Mouse (Mus musculus) cerebellum, adult 11 months (tissue): ENCODE results near the gene B4galnt3.
"Not testable (repeated sequence)": the region's sequence is repeated elsewhere in the genome, so short reads cannot be mapped to it uniquely, and the experiment has no call there.

Experiments used
- DNase-seq: peaks from one replicate; pipeline ENCODE4 v3.0.0; 2022

The B4galnt3 gene

GRCm38 (mm10) chr6:120294056-120294784 is at the start of gene B4galnt3, which contains the start of gene D330020A13Rik:
Gene B4galnt3 (minus strand): TSS chr6:120294559.
Gene D330020A13Rik (plus strand): TSS chr6:120294364.
- no peak for DNase-seq

- no peak for DNase-seq
Observed at GRCm38 (mm10) chr6:120343992-120344391, 49.6 kb upstream of the B4galnt3 start.

GRCm38 (mm10) chr6:120332351-120332750 is 38.0 kb upstream of the B4galnt3 start:
- no peak for DNase-seq

- peak; percentile 51 for DNase-seq
Observed at GRCm38 (mm10) chr6:120324295-120324927, 30.1 kb upstream of the B4galnt3 start.

GRCm38 (mm10) chr6:120320369-120320768 is 26.0 kb upstream of the B4galnt3 start:
- no peak for DNase-seq

GRCm38 (mm10) chr6:120319129-120319528 is 24.8 kb upstream of the B4galnt3 start:
- no peak for DNase-seq

GRCm38 (mm10) chr6:120318303-120318940 is 24.1 kb upstream of the B4galnt3 start:
- DNase-seq = no peak

- DNase-seq = no peak
Observed at GRCm38 (mm10) chr6:120312443-120312842, 18.1 kb upstream of the B4galnt3 start.

GRCm38 (mm10) chr6:120309787-120310186 is 15.4 kb upstream of the B4galnt3 start:
- DNase-seq = no peak

GRCm38 (mm10) chr6:120309338-120309737 is 15.0 kb upstream of the B4galnt3 start:
- DNase-seq = no peak

- no peak for DNase-seq
Observed at GRCm38 (mm10) chr6:120306859-120307594, 12.7 kb upstream of the B4galnt3 start.

GRCm38 (mm10) chr6:120302755-120303316 is 8.5 kb upstream of the B4galnt3 start:
- DNase-seq = no peak

GRCm38 (mm10) chr6:120301137-120301536 is 6.8 kb upstream of the B4galnt3 start:
- DNase-seq = no peak

- not testable (repeated sequence) for DNase-seq
Observed at GRCm38 (mm10) chr6:120296589-120296988, 2.2 kb upstream of the B4galnt3 start.

- peak; percentile 11 for DNase-seq
Observed at GRCm38 (mm10) chr6:120294785-120295133, 400 bp upstream of the B4galnt3 start.

- DNase-seq = no peak
Observed at GRCm38 (mm10) chr6:120291396-120292009, 2.9 kb downstream of the B4galnt3 start.

- no peak for DNase-seq
Observed at GRCm38 (mm10) chr6:120289430-120289829, 4.9 kb downstream of the B4galnt3 start.

- no peak for DNase-seq
Observed at GRCm38 (mm10) chr6:120288541-120288940, 5.8 kb downstream of the B4galnt3 start.

- DNase-seq = no peak
Observed at GRCm38 (mm10) chr6:120287279-120287678, 7.1 kb downstream of the B4galnt3 start.

GRCm38 (mm10) chr6:120276874-120277449 is 17.4 kb downstream of the B4galnt3 start:
- DNase-seq = no peak

- no peak for DNase-seq
Observed at GRCm38 (mm10) chr6:120275301-120275700, 19.1 kb downstream of the B4galnt3 start.

GRCm38 (mm10) chr6:120274887-120275286 is 19.5 kb downstream of the B4galnt3 start:
- DNase-seq = no peak
